Mouse (Mus musculus) lung, embryonic 16.5 days (tissue): Measurements from ENCODE around the gene Ptpn14. TPM values are rescaled to one million over a fixed set of nuclear protein-coding genes. Genes with fewer than 3 reads are reported as not detected.
A peak's percentile ranks its signal among the peaks of the same experiment; 100 is the strongest.

Source experiments
- ATAC-seq: fragments of 200-750 bp; cut with Nextera tagmentation; 2 replicates; pipeline ENCODE4 v1.8.0; 2017; ENCODE audit warnings: low read depth, mild to moderate bottlenecking, moderate library complexity
- H3K27ac ChIP-seq: fragments of 300-500 bp; sonication (generic); 2 replicates; pipeline ENCODE4 v1.5.1; 2014; ENCODE audit warnings: mild to moderate bottlenecking, control low read depth, low read length
- H3K27me3 ChIP-seq: fragments of 300-500 bp; sonication (generic); 2 replicates; pipeline ENCODE4 v1.6.1; 2014; ENCODE audit warnings: low read depth, low read length, mixed read lengths; ENCODE audit not compliant: control insufficient read depth, insufficient read depth
- H3K36me3 ChIP-seq: fragments of 300-500 bp; sonication (generic); 2 replicates; pipeline ENCODE4 v1.6.1; 2014; ENCODE audit warnings: low read length; ENCODE audit not compliant: control insufficient read depth, insufficient read depth
- H3K4me1 ChIP-seq: fragments of 300-500 bp; sonication (generic); replicated peaks from 2 replicates; pipeline ENCODE4 v1.6.1; 2014; ENCODE audit warnings: low read length, mixed read lengths; ENCODE audit not compliant: control insufficient read depth, insufficient read depth
- H3K4me2 ChIP-seq: fragments of 300-500 bp; sonication (generic); 2 replicates; pipeline ENCODE4 v1.6.1; 2014; ENCODE audit warnings: low read depth, low read length, control low read depth
- H3K4me3 ChIP-seq: fragments of 300-500 bp; sonication (generic); 2 replicates; pipeline ENCODE4 v1.5.1; 2014; ENCODE audit warnings: mild to moderate bottlenecking, low read length, control low read depth
- H3K9ac ChIP-seq: fragments of 300-500 bp; sonication (generic); 2 replicates; pipeline ENCODE4 v1.6.1; 2014; ENCODE audit warnings: low read length, control low read depth
- H3K9me3 ChIP-seq: fragments of 300-500 bp; sonication (generic); 2 replicates; pipeline ENCODE4 v1.6.1; 2016; ENCODE audit warnings: low read length; ENCODE audit not compliant: control insufficient read depth
- WGBS: fragments of 180-500 bp; shearing (Covaris S2); extraction: QIAGEN DNeasy Blood & Tissue Kit; methylation state at CpG from one replicate; pipeline ENCODE4 v1.1.7; 2014; 5-methylcytosine and 5-hydroxymethylcytosine counted together
- polyA plus RNA-seq: library from polyadenylated mRNA; unstranded; fragments of >200 nt; fragmentation: Nextera tagmentation; extraction: Ambion mirVana; gene quantifications from 2 replicates; pipeline ENCODE4 v1.2.1, GENCODE M21; 2015

The Ptpn14 gene
- polyA plus RNA-seq, 1 experiment from 2014 or later, result 7.9 TPM

- ATAC-seq, result peak; percentile 41; the same call in 1 of the 2 replicates
- H3K27ac ChIP-seq, result peak overlapping the region; percentile 27
- H3K27me3 ChIP-seq, result no peaks in the 10 kb centered on the region
- no peak overlapping the region for H3K4me2 ChIP-seq
- 67% methylated on average over 13 of the region's 13 CpGs for WGBS
- H3K36me3 ChIP-seq, result no peaks in the 10 kb centered on the region
- no peaks in the 10 kb centered on the region for H3K9me3 ChIP-seq
- no peak overlapping the region for H3K4me3 ChIP-seq
- no peak overlapping the region for H3K9ac ChIP-seq
- peaks cover 10% of the 10 kb centered on the region for H3K4me1 ChIP-seq
Measured at GRCm38 (mm10) chr1:189806533-189807297, 78.6 kb downstream of the Ptpn14 start.

- Histone ChIP-seq H3K9ac (no peak overlapping the region), H3K4me2 (no peak overlapping the region), H3K4me1 (peaks cover 10% of the 10 kb centered on the region), H3K9me3 (no peaks in the 10 kb centered on the region), H3K4me3 (no peak overlapping the region), H3K27me3 (no peaks in the 10 kb centered on the region), H3K36me3 (no peaks in the 10 kb centered on the region), H3K27ac (no peak overlapping the region)
- WGBS, result 90% methylated on average over 6 of the region's 6 CpGs
- ATAC-seq, result no peak
Measured at GRCm38 (mm10) chr1:189808015-189808414, 79.9 kb downstream of the Ptpn14 start.

- Histone ChIP-seq H3K9me3 (no peaks in the 10 kb centered on the region), H3K27ac (no peak overlapping the region), H3K9ac (no peak overlapping the region), H3K4me2 (no peak overlapping the region), H3K27me3 (no peaks in the 10 kb centered on the region), H3K4me1 (peaks cover 10% of the 10 kb centered on the region), H3K36me3 (no peaks in the 10 kb centered on the region), H3K4me3 (no peak overlapping the region)
- WGBS, result 78% methylated on average over 2 of the region's 2 CpGs
- no peak for ATAC-seq
Measured at GRCm38 (mm10) chr1:189808453-189808852, 80.4 kb downstream of the Ptpn14 start.

GRCm38 (mm10) chr1:189811778-189812177 is 83.7 kb downstream of the Ptpn14 start:
- Histone ChIP-seq H3K36me3 (no peaks in the 10 kb centered on the region), H3K4me3 (no peak overlapping the region), H3K9ac (no peak overlapping the region), H3K27me3 (no peaks in the 10 kb centered on the region), H3K9me3 (no peaks in the 10 kb centered on the region), H3K4me2 (no peak overlapping the region), H3K4me1 (peaks cover 6% of the 10 kb centered on the region), H3K27ac (no peak overlapping the region)
- 80% methylated on average over 2 of the region's 2 CpGs for WGBS
- no peak for ATAC-seq

- WGBS, result 69% methylated on average over 4 of the region's 4 CpGs
- ATAC-seq, result no peak
- peaks cover 11% of the 10 kb centered on the region for H3K4me1 ChIP-seq
- H3K27ac ChIP-seq, result no peak overlapping the region
- no peaks in the 10 kb centered on the region for H3K27me3 ChIP-seq
- H3K36me3 ChIP-seq, result no peaks in the 10 kb centered on the region
- no peak overlapping the region for H3K4me2 ChIP-seq
- no peaks in the 10 kb centered on the region for H3K9me3 ChIP-seq
- no peak overlapping the region for H3K9ac ChIP-seq
- no peak overlapping the region for H3K4me3 ChIP-seq
Measured at GRCm38 (mm10) chr1:189814385-189814784, 86.3 kb downstream of the Ptpn14 start.

GRCm38 (mm10) chr1:189817089-189817488 is 89.0 kb downstream of the Ptpn14 start:
- Histone ChIP-seq H3K27ac (peak overlapping the region; percentile 48; the same call in 1 of the 2 replicates), H3K4me3 (no peak overlapping the region), H3K36me3 (no peaks in the 10 kb centered on the region), H3K9me3 (no peaks in the 10 kb centered on the region), H3K4me1 (peaks cover 15% of the 10 kb centered on the region), H3K27me3 (no peaks in the 10 kb centered on the region), H3K4me2 (no peak overlapping the region), H3K9ac (no peak overlapping the region)
- ATAC-seq, result no peak
- 65% methylated on average over 8 of the region's 8 CpGs for WGBS

- H3K4me1 ChIP-seq, result peaks cover 15% of the 10 kb centered on the region
- 54% methylated on average over 9 of the region's 9 CpGs for WGBS
- H3K27ac ChIP-seq, result peak overlapping the region; percentile 48
- H3K27me3 ChIP-seq, result no peaks in the 10 kb centered on the region
- no peak overlapping the region for H3K4me2 ChIP-seq
- no peak overlapping the region for H3K4me3 ChIP-seq
- H3K9me3 ChIP-seq, result no peaks in the 10 kb centered on the region
- H3K36me3 ChIP-seq, result no peaks in the 10 kb centered on the region
- no peak overlapping the region for H3K9ac ChIP-seq
- peak; percentile 48; the same call in 1 of the 2 replicates for ATAC-seq
Measured at GRCm38 (mm10) chr1:189817810-189818209, 89.7 kb downstream of the Ptpn14 start.

GRCm38 (mm10) chr1:189820111-189820510 is 92.0 kb downstream of the Ptpn14 start:
- ATAC-seq, result no peak
- Histone ChIP-seq H3K27me3 (no peaks in the 10 kb centered on the region), H3K27ac (no peak overlapping the region), H3K9me3 (peaks cover 5% of the 10 kb centered on the region; the same call in 1 of the 2 replicates), H3K36me3 (no peaks in the 10 kb centered on the region), H3K4me1 (peaks cover 15% of the 10 kb centered on the region), H3K4me3 (no peak overlapping the region), H3K9ac (no peak overlapping the region), H3K4me2 (no peak overlapping the region)
- WGBS, result 49% methylated on average over 5 of the region's 5 CpGs

GRCm38 (mm10) chr1:189824436-189824835 is 96.4 kb downstream of the Ptpn14 start:
- peaks cover 7% of the 10 kb centered on the region for H3K36me3 ChIP-seq
- 65% methylated on average over 5 of the region's 5 CpGs for WGBS

More at GRCm38 (mm10) chr1:189824436-189824835, 96.4 kb downstream of the Ptpn14 start:
- H3K9me3 ChIP-seq, result peaks cover 5% of the 10 kb centered on the region; the same call in 1 of the 2 replicates
- H3K4me1 ChIP-seq, result peaks cover 4% of the 10 kb centered on the region; the same call in 1 of the 2 replicates
- H3K4me3 ChIP-seq, result no peak overlapping the region
- H3K27ac ChIP-seq, result no peak overlapping the region
- H3K27me3 ChIP-seq, result no peaks in the 10 kb centered on the region
- ATAC-seq, result no peak
- no peak overlapping the region for H3K9ac ChIP-seq
- no peak overlapping the region for H3K4me2 ChIP-seq
